Mouse (Mus musculus): ENCODE results near the gene Tmem132b.

- TF ChIP-seq GATA1 (IDR thresholded peaks at IDR 0.05; ENCODE audit: borderline replicate concordance, low read length) (no peak), FLI1 (IDR thresholded peaks at IDR 0.05; ENCODE audit: low read length) (no peak)
Observed at GRCm38 (mm10) chr5:125658101-125658500, 126.5 kb downstream of the Tmem132b start.
